ENCODE assay signal across 8 mouse cellular contexts in genomic region chr1:34121157-34122015, GRCm38 (mm10).
A peak's percentile ranks its signal among the peaks of the same experiment; 100 is the strongest.
DNase-seq lines count a peak whose midpoint lies in the region; ATAC-seq and TF ChIP-seq lines count a peak whose summit lies in the region.

No protein-coding gene starts in this region.

- H3K36me3 ChIP-seq in forebrain, embryonic 15.5 days, result no peaks in the 10 kb centered on the region
- H3K36me3 ChIP-seq in forebrain, embryonic 13.5 days (ENCODE audit: poor library complexity, severe bottlenecking), result no peaks in the 10 kb centered on the region
- no peaks in the 10 kb centered on the region; the same call in 1 of the 2 replicates for H3K36me3 ChIP-seq in midbrain, postnatal 0 days (ENCODE audit: insufficient read depth, low read length)

- WGBS in forebrain, embryonic 15.5 days, result 70% methylated on average over 29 of the region's 29 CpGs
- 82% methylated on average over 29 of the region's 29 CpGs for WGBS in forebrain, embryonic 13.5 days
- 66% methylated on average over 29 of the region's 29 CpGs for WGBS in midbrain, postnatal 0 days

- H3K27me3 ChIP-seq in forebrain, embryonic 15.5 days, result no peaks in the 10 kb centered on the region
- no peaks in the 10 kb centered on the region for H3K27me3 ChIP-seq in forebrain, embryonic 13.5 days
- no peaks in the 10 kb centered on the region for H3K27me3 ChIP-seq in midbrain, postnatal 0 days (ENCODE audit: insufficient read depth, low read length)

- H3K9me3 ChIP-seq in forebrain, embryonic 15.5 days, result no peaks in the 10 kb centered on the region
- no peaks in the 10 kb centered on the region for H3K9me3 ChIP-seq in forebrain, embryonic 13.5 days (replicated peaks)
- no peaks in the 10 kb centered on the region for H3K9me3 ChIP-seq in midbrain, postnatal 0 days (ENCODE audit: low read length)

- peak; percentile 80 to 96 for DNase-seq in adrenal gland, adult (ENCODE audit: inconsistent age in 2 of 2, low spot score in 1 of 2)
- DNase-seq in heart, postnatal 36 days, result peak; percentile 85 to 86
- DNase-seq in layer of hippocampus, adult 9-11 months, result peak; percentile 38
- peak; percentile 72 for DNase-seq in midbrain, postnatal 0 days (ENCODE audit: low spot score)
- peak; percentile 62 to 78 for DNase-seq in urinary bladder, postnatal 4 days (ENCODE audit: low spot score in 2 of 2)

- peak; percentile 48 for TF ChIP-seq POLR2A in embryonic fibroblast, embryonic 13.5 days (IDR thresholded peaks at IDR 0.05; ENCODE audit: low read depth, low read length)

- H3K4me3 ChIP-seq in forebrain, embryonic 15.5 days, result no peak overlapping the region
- H3K4me3 ChIP-seq in forebrain, embryonic 13.5 days, result no peak overlapping the region
- peak overlapping the region; percentile 21 for H3K4me3 ChIP-seq in embryonic fibroblast, embryonic 13.5 days (ENCODE audit: insufficient read depth, low read length)
- 0 out of 2 replicates have a peak overlapping the region, but pooled peaks have one; percentile 7 for H3K4me3 ChIP-seq in midbrain, postnatal 0 days (ENCODE audit: low read depth, low read length)

- no peak for ATAC-seq in forebrain, embryonic 15.5 days (replicated peaks)
- ATAC-seq in forebrain, embryonic 13.5 days, result no peak
- ATAC-seq in midbrain, postnatal 0 days (ENCODE audit: low FRiP score), result no peak

- H3K4me2 ChIP-seq in forebrain, embryonic 15.5 days (replicated peaks), result 0 out of 2 replicates have a peak overlapping the region, but pooled peaks have one; percentile 2
- H3K4me2 ChIP-seq in forebrain, embryonic 13.5 days, result no peak overlapping the region
- H3K4me2 ChIP-seq in midbrain, postnatal 0 days (ENCODE audit: low read depth, low read length, poor library complexity, severe bottlenecking), result peak overlapping the region; percentile 25

- no peak overlapping the region for H3K27ac ChIP-seq in forebrain, embryonic 15.5 days (replicated peaks)
- no peak overlapping the region for H3K27ac ChIP-seq in forebrain, embryonic 13.5 days
- peak overlapping the region; percentile 83 for H3K27ac ChIP-seq in embryonic fibroblast, embryonic 13.5 days (ENCODE audit: insufficient read depth, low read length)
- no peak overlapping the region for H3K27ac ChIP-seq in midbrain, postnatal 0 days (ENCODE audit: low read depth, low read length)

- intact Hi-C loops in heart, postnatal 36 days (cut with DNase I), result loop anchor here (2.0 kb wide), 1 partner anchor 117 kb away; no protein-coding TSS in a partner anchor

- H3K9ac ChIP-seq in forebrain, embryonic 15.5 days (replicated peaks), result no peak overlapping the region
- H3K9ac ChIP-seq in forebrain, embryonic 13.5 days, result no peak overlapping the region
- H3K9ac ChIP-seq in midbrain, postnatal 0 days (replicated peaks; ENCODE audit: low read length, poor library complexity, severe bottlenecking), result no peak overlapping the region

- TF ChIP-seq CTCF in embryonic fibroblast, embryonic 13.5 days (IDR thresholded peaks at IDR 0.05; ENCODE audit: borderline replicate concordance, insufficient read depth, low read length), result no peak
- no peak for TF ChIP-seq CTCF in midbrain, postnatal 0 days (IDR thresholded peaks at IDR 0.05)

- peaks cover 10% of the 10 kb centered on the region; the same call in 1 of the 2 replicates for H3K4me1 ChIP-seq in forebrain, embryonic 15.5 days
- H3K4me1 ChIP-seq in forebrain, embryonic 13.5 days, result peaks cover 8% of the 10 kb centered on the region; the same call in 1 of the 2 replicates
- peaks cover 13% of the 10 kb centered on the region for H3K4me1 ChIP-seq in embryonic fibroblast, embryonic 13.5 days (ENCODE audit: control insufficient read depth, insufficient read depth, low read length)
- no peaks in the 10 kb centered on the region for H3K4me1 ChIP-seq in midbrain, postnatal 0 days (ENCODE audit: insufficient read depth, low read length)

Comparison
In these comparisons a context has a peak if more than half of its experiments do, and no peak if none do; other contexts are left out.
1. H3K4me3 ChIP-seq: peak in embryonic fibroblast, embryonic 13.5 days (single experiment) and midbrain, postnatal 0 days (single experiment); none in forebrain, embryonic 15.5 days (single experiment) and forebrain, embryonic 13.5 days (single experiment).
2. DNase-seq: peak in every context shown above with its lines; median percentile 88 in adrenal gland, adult; 86 in heart, postnatal 36 days; 72 in midbrain, postnatal 0 days; 70 in urinary bladder, postnatal 4 days; 38 in layer of hippocampus, adult 9-11 months.